Mouse (Mus musculus) neural tube, embryonic 14.5 days (tissue): ENCODE data around the gene Hist1h1c. TPM values are rescaled to one million over a fixed set of nuclear protein-coding genes. Genes with fewer than 3 reads are reported as not detected.

ENCODE experiments used
- ATAC-seq: fragments of 200-750 bp; cut with Nextera tagmentation; 2 replicates; pipeline ENCODE4 v1.8.0; 2017; ENCODE audit warnings: low read depth, mild to moderate bottlenecking, moderate TSS enrichment, moderate library complexity
- H3K27ac ChIP-seq: fragments of 300-500 bp; sonication (generic); 2 replicates; pipeline ENCODE4 v1.5.1; 2014; ENCODE audit warnings: low read depth, mild to moderate bottlenecking, control low read depth, low read length, moderate library complexity, mixed read lengths
- H3K27me3 ChIP-seq: fragments of 300-500 bp; sonication (generic); 2 replicates; pipeline ENCODE4 v1.6.1; 2014; ENCODE audit warnings: low read length; ENCODE audit not compliant: control insufficient read depth, insufficient read depth
- H3K36me3 ChIP-seq: fragments of 300-500 bp; sonication (generic); 2 replicates; pipeline ENCODE4 v1.6.1; 2014; ENCODE audit warnings: low read length, mixed read lengths; ENCODE audit not compliant: control insufficient read depth, insufficient read depth
- H3K4me1 ChIP-seq: fragments of 300-500 bp; sonication (generic); 2 replicates; pipeline ENCODE4 v1.6.1; 2014; ENCODE audit warnings: low read length; ENCODE audit not compliant: control insufficient read depth, insufficient read depth
- H3K4me2 ChIP-seq: fragments of 300-500 bp; sonication (generic); 2 replicates; pipeline ENCODE4 v1.6.1; 2014; ENCODE audit warnings: mild to moderate bottlenecking, low read depth, low read length, control low read depth
- H3K4me3 ChIP-seq: fragments of 300-500 bp; sonication (generic); 2 replicates; pipeline ENCODE4 v1.5.1; 2014; ENCODE audit warnings: low read depth, low read length, control low read depth, mixed read lengths
- H3K9ac ChIP-seq: fragments of 300-500 bp; sonication (generic); replicated peaks from 2 replicates; pipeline ENCODE4 v1.6.1; 2014; ENCODE audit warnings: low read depth, mild to moderate bottlenecking, control low read depth, low read length, mixed read lengths
- H3K9me3 ChIP-seq: fragments of 300-500 bp; sonication (generic); 2 replicates; pipeline ENCODE4 v1.6.1; 2016; ENCODE audit warnings: low read length; ENCODE audit not compliant: control insufficient read depth
- WGBS: fragments of 180-500 bp; shearing (Covaris S2); extraction: QIAGEN DNeasy Blood & Tissue Kit; methylation state at CpG from one replicate; pipeline ENCODE4 v1.1.7; 2014; 5-methylcytosine and 5-hydroxymethylcytosine counted together
- polyA plus RNA-seq: library from polyadenylated mRNA; unstranded; fragments of >200 nt; fragmentation: Nextera tagmentation; extraction: Ambion mirVana; gene quantifications from 2 replicates; pipeline ENCODE4 v1.2.1, GENCODE M21; 2014

Hist1h1c gene
- 5.3 and 8.4 TPM in 2 replicates for polyA plus RNA-seq

DNA sequence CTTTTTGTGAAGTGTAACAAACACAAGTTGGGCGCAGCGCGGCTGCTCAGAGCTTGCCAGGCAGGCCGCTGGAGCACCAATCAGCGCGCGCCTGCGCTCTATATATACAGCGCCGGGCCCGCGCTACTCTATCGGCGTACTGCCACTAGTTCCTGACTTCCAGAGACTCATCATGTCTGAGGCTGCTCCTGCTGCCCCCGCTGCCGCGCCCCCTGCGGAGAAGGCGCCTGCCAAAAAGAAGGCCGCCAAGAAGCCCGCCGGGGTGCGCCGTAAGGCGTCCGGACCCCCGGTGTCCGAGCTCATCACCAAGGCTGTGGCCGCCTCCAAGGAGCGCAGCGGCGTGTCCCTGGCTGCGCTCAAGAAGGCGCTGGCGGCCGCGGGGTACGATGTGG, at the start of gene Hist1h1c:
Gene Hist1h1c (plus strand): TSS at position 132 of the 392 bp plus-strand sequence.
- H3K27me3 ChIP-seq: no peaks in the 10 kb centered on the region
- H3K36me3 ChIP-seq: no peaks in the 10 kb centered on the region
- H3K4me2 ChIP-seq: peak within 1 kb of the TSS; percentile 97
- peak within 1 kb of the TSS; percentile 57 for H3K9ac ChIP-seq
- no peaks in the 10 kb centered on the region for H3K9me3 ChIP-seq
- peak within 1 kb of the TSS; percentile 50 for H3K4me3 ChIP-seq
- peaks cover 8% of the 10 kb centered on the region; the same call in 1 of the 2 replicates for H3K4me1 ChIP-seq
- H3K27ac ChIP-seq: peak within 1 kb of the TSS; percentile 70
- ATAC-seq: peak; percentile 96
- WGBS: under 1% methylated on average over 33 of the region's 38 CpGs

- ATAC-seq: no peak
- Histone ChIP-seq H3K4me1 (peaks cover 8% of the 10 kb centered on the region; the same call in 1 of the 2 replicates), H3K9ac (no peak overlapping the region), H3K36me3 (no peaks in the 10 kb centered on the region), H3K27ac (no peak overlapping the region), H3K4me3 (no peak overlapping the region), H3K27me3 (no peaks in the 10 kb centered on the region), H3K4me2 (no peak overlapping the region), H3K9me3 (no peaks in the 10 kb centered on the region)
- WGBS: 94% methylated on average over 2 of the region's 2 CpGs
Observed at GRCm38 (mm10) chr13:23688956-23689355, 49.7 kb upstream of the Hist1h1c start.

DNA sequence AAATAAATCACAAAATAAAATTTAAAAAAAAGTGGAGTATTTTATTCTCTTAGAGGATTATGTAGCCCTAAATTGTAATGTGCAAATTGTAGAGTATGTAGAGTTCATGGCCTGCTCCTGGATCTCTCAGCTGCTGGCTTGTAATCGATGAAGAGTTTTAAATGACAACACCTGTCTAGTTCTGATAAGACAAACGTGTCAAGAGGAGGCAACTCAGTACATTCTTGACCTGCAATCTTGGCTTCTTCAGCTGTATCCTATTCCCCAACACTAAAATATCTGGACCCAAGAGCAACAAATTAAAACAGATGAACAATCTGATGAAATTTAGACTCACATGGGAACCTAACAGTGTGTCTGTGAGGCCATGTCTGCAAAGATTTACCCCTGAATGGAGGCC, 49.1 kb upstream of the Hist1h1c start:
- Histone ChIP-seq H3K4me3 (no peak overlapping the region), H3K36me3 (no peaks in the 10 kb centered on the region), H3K27me3 (no peaks in the 10 kb centered on the region), H3K4me1 (peaks cover 8% of the 10 kb centered on the region; the same call in 1 of the 2 replicates), H3K27ac (no peak overlapping the region), H3K9me3 (no peaks in the 10 kb centered on the region), H3K4me2 (no peak overlapping the region), H3K9ac (no peak overlapping the region)
- no peak for ATAC-seq
- WGBS: 84% methylated on average over 2 of the region's 2 CpGs

DNA sequence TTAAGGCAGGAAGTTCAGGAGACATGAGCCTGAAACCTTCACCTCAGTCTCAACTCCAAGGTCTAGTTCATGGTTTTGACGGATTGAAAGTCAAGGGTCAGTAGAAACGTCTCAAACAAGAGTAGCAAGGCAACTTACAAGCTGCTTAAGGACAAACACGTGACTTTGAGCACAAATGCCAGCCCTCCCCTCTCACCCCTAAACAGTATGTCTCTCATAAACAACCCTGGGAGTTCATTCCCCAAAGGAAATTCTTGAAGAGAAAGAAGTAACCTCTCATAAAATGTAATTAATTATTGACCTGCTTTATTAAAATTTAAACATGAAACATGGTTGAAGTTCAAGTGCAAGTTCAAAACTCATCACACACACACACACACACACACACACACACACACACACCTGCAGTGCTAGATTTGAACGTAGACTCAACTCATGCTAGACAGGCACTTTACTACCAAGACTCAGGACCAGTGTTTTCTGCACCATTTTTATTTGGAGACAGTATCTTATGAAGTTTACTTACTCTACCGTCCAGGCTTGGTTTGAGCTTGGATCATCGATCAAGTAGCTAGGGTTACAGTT, 44.7 kb upstream of the Hist1h1c start:
- Histone ChIP-seq H3K9ac (no peak overlapping the region), H3K4me2 (no peak overlapping the region), H3K27me3 (no peaks in the 10 kb centered on the region), H3K4me1 (peaks cover 3% of the 10 kb centered on the region; the same call in 1 of the 2 replicates), H3K4me3 (no peak overlapping the region), H3K36me3 (no peaks in the 10 kb centered on the region), H3K9me3 (no peaks in the 10 kb centered on the region), H3K27ac (no peak overlapping the region)
- WGBS: 88% methylated on average over 6 of the region's 6 CpGs
- ATAC-seq: no peak

DNA sequence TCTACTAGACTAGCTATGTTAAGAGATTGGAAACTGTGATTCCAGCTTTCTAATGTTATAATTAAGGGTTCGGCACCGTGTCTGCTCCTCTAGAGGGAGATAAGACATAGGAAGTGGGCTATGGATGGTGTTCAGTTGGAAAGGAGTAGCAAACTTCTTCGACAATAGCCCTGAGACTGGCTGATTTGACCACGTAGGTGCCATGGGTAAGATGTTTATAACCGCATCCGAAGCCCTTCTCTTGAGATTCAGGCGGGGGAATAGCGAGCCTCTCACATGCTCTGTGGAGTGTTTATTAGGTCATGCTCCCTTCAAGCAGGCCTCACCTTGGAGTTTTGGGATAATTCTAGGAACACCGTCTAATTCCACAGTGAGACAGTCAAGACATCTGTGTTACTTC, 43.7 kb upstream of the Hist1h1c start:
- Histone ChIP-seq H3K27me3 (no peaks in the 10 kb centered on the region), H3K9ac (no peak overlapping the region), H3K4me2 (no peak overlapping the region), H3K4me1 (peaks cover 3% of the 10 kb centered on the region; the same call in 1 of the 2 replicates), H3K9me3 (no peaks in the 10 kb centered on the region), H3K36me3 (no peaks in the 10 kb centered on the region), H3K27ac (no peak overlapping the region), H3K4me3 (no peak overlapping the region)
- ATAC-seq: no peak
- 96% methylated on average over 9 of the region's 9 CpGs for WGBS

- Histone ChIP-seq H3K4me3 (no peak within 1 kb of the TSS), H3K4me2 (no peak within 1 kb of the TSS), H3K27me3 (no peaks in the 10 kb centered on the region), H3K36me3 (no peaks in the 10 kb centered on the region), H3K27ac (no peak within 1 kb of the TSS), H3K9ac (no peak within 1 kb of the TSS), H3K9me3 (no peaks in the 10 kb centered on the region), H3K4me1 (peaks cover 3% of the 10 kb centered on the region; the same call in 1 of the 2 replicates)
- no peak for ATAC-seq
- 47% methylated on average over 13 of the region's 13 CpGs for WGBS
Observed at GRCm38 (mm10) chr13:23695514-23695913, 43.1 kb upstream of the Hist1h1c start, which contains the start of gene Hist1h1t. Gene Hist1h1t (plus strand): TSS chr13:23695814.

GRCm38 (mm10) chr13:23696061-23696474, 42.5 kb upstream of the Hist1h1c start:
- Histone ChIP-seq H3K36me3 (no peaks in the 10 kb centered on the region), H3K9ac (no peak overlapping the region), H3K4me3 (no peak overlapping the region), H3K9me3 (no peaks in the 10 kb centered on the region), H3K27ac (no peak overlapping the region), H3K4me1 (peaks cover 3% of the 10 kb centered on the region; the same call in 1 of the 2 replicates), H3K4me2 (no peak overlapping the region), H3K27me3 (no peaks in the 10 kb centered on the region)
- no peak for ATAC-seq
- WGBS: 54% methylated on average over 15 of the region's 15 CpGs

DNA sequence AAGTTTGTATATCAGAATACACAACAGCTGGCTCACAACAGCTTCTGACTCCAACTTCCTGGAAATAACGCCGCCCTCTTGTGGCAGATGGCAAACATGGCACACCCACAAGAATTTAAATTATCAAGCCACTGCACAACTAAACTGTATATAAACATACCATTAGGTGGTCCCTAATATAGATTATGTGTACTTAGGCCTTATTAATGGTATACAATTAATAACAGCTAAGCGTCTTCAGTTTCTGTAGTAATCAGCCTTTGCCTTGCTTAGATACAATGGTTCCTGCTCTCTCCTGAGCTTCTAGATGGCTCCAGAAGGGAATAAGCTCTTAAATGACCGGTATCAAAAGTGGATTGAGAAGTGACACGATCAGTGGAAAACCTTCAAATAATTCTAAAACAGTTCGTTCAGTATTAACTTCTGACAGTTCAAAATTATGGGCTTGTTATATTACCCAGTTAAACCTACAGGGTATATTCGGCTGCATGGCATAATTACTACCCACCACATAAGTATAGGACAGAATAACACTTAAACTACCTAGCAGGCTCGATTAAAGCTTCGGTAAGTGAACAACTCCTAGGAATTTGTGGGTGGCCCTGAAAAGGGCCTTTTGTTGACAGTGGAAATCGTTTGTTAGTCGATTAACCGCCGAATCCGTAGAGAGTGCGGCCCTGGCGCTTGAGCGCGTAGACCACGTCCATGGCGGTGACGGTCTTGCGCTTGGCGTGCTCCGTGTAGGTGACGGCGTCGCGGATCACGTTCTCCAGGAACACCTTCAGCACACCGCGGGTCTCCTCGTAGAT, 40.9 kb upstream of the Hist1h1c start:
- peak overlapping the region; percentile 63 for H3K4me2 ChIP-seq
- under 1% methylated on average over 23 of the region's 32 CpGs for WGBS
- peak overlapping the region; percentile 33 for H3K9ac ChIP-seq

GRCm38 (mm10) chr13:23698300-23698693, 40.3 kb upstream of the Hist1h1c start, which contains the start of gene Hist1h4c:
Gene Hist1h4c (minus strand): TSS chr13:23698454.
- Histone ChIP-seq H3K9ac (peak within 1 kb of the TSS; percentile 33), H3K4me2 (peak within 1 kb of the TSS; percentile 63), H3K27me3 (no peaks in the 10 kb centered on the region), H3K9me3 (no peaks in the 10 kb centered on the region), H3K4me3 (peak within 1 kb of the TSS; percentile 44), H3K4me1 (peaks cover 3% of the 10 kb centered on the region; the same call in 1 of the 2 replicates), H3K27ac (peak within 1 kb of the TSS; percentile 84), H3K36me3 (no peaks in the 10 kb centered on the region)
- ATAC-seq: peak; percentile 96
- WGBS: 0% methylated on average over 20 of the region's 22 CpGs

More for the DNA sequence above, 40.9 kb upstream of the Hist1h1c start:
- H3K27ac ChIP-seq: peak overlapping the region; percentile 84
- H3K4me1 ChIP-seq: peaks cover 3% of the 10 kb centered on the region; the same call in 1 of the 2 replicates
- peak overlapping the region; percentile 44 for H3K4me3 ChIP-seq
- peak; percentile 86 for ATAC-seq
- H3K9me3 ChIP-seq: no peaks in the 10 kb centered on the region
- no peaks in the 10 kb centered on the region for H3K36me3 ChIP-seq
- no peaks in the 10 kb centered on the region for H3K27me3 ChIP-seq
